Mouse (Mus musculus) spleen, adult 18-20 months (tissue): ENCODE results near the gene Pgap1.

ENCODE experiments used
- DNase-seq, 2 experiments: peaks; one replicate each; pipeline ENCODE4 v3.0.0; 2022; ENCODE audit warnings: mixed read lengths in 2 of 2

Pgap1 gene

DNA sequence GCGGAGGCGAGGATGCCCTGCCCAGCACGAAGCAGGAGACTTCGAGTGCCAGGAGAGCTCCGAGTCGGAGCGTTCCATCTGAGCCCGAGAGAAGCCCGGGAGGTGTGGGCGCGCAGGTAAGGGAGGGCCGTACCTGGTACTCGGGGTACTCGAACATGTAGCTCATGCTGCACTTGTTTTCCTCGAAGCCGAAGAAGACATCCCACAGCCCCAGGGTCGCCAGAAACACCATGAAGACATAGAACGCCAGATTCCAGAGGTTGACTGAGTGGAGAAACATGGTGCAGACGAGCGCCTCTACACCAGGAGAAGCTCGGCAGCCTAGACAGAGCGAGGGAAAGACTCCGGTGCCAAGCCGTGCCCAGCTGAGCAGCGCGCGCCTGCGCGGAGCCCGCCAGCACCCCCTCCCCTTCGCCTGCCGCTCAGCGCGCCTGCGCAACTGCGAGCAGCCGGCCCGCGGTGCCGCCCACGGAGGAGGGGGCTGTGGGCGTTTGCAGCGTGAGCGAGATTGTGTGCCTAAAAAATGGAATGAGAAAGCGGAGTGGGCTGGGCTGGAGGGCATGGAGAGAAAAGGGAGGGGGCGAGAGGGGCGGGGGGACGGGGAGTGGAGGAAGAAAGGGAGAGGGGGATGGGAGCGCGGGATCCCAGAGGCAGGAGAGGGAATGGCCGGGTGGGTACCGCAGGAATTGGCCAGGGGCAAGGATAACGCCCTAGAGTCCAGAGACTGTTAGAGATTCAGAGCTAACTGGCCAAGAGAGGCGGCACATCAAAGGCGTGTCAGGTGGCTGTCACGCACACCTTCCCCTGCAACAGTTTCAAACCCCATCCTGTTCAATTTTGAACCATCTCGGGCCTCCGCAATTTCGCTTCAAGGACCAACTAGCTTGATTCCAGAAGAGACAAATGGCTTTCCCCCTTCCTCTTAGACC lies at the start of gene Pgap1:
Pgap1 (minus strand) TSS at position 384 of the 929 bp plus-strand sequence.
- peak; percentile 83 to 85 for DNase-seq

DNA sequence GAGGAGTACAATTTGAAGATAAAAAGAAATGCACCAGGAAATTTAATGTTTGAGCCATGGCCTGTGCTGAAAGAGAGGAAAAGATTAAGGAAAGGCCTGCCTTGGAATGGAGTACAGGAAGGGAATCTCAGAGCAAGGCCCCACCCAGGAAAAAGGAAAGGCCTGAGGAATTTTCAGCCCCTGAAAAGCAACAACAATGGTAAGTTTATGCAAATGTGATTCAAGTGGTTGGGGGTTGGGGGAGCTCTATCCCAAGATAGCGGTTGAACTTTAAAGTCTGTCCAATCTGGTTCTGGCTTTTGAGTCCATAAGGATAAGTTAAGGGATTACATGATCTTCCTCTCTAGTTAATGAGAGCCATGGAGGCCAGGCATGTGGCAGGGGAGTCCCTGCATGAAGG lies 49.5 kb upstream of the Pgap1 start:
- DNase-seq: no peak

DNA sequence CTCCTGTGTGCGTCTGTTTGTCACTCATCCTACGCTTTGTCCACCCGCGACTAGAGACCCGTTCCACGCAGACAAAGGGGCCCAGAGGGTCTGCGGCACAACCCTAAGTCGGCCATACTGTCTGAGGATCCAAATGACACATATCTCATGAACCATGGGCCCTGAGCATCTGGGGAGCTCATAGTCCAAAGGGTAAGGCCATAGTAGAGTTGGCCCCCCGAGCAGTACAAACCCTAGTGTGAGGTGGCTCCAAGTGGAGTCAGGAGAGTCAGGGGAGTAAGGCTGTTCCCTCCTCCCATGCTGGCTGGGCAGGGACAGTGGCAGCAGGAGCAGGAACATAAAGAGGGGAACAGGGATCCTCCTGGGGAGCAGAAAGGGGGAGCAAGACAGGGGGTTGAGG lies 44.2 kb upstream of the Pgap1 start:
- no peak for DNase-seq

GRCm38 (mm10) chr1:54600275-54600674 lies 42.8 kb upstream of the Pgap1 start:
- DNase-seq: no peak

DNA sequence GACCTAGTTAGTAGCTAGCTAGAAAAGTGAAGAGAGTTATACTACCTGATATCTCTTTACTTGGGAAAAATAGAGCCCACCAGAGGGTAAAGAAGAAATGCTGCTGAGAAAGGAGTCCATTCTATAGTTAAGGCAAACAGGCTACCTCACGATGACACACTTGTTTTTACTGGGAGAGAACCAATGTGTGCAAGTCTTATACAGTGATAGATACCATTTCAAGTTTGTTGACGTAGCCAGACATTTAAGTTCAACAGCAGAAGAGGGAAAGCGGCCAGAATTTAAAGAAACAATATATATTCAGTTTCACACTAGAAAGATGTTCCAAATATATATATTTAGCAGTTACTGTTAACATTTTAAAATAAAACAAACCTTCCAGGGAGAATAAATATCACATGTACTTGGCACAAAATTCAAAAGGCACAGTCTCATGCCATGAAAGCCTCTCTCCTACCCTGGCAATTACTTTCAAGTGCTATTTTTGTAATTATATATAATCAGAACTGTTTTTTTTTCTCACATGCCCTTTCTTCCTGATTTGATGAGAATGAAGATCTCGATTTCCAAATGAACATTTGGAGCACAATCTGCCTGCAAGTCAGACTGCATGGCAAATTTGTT lies 40.2 kb upstream of the Pgap1 start:
- DNase-seq: no peak

- no peak for DNase-seq
These were observed 38.7 kb upstream of the Pgap1 start for GRCm38 (mm10) chr1:54596151-54596550.

GRCm38 (mm10) chr1:54587076-54587475 lies 29.6 kb upstream of the Pgap1 start:
- no peak for DNase-seq

GRCm38 (mm10) chr1:54585971-54586555 lies 28.6 kb upstream of the Pgap1 start:
- DNase-seq: no peak

DNA sequence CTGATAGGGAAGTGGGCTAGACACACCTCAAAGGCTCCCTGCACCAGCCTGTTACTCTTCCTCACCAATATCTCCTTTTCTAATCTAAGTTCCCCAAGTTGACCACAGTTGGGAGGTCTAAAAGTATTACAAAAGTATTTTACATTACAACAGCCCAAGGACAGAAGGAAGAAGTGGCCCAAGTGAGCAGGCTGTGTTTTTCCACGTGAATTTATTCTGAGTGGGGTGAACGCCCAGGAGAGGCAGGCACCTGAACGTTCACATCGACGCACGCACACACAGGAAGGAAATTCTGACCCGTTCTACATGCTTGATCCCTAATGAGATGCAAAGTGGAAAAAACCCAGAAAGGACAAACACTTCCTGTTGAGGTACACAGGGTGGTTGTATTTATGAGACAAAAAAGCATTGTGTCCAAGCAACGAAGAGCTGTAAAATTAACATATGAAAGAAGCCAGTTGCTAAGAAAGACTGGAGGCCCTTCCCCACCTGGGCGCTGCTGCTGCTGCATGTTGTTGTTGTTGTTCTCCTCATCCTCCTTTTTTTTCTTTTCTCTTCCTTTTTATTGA lies 27.9 kb upstream of the Pgap1 start:
- DNase-seq: peak; percentile 48 to 55

GRCm38 (mm10) chr1:54584588-54585277 lies 27.2 kb upstream of the Pgap1 start:
- peak in 1 of 2 experiments; percentile 16 for DNase-seq

DNA sequence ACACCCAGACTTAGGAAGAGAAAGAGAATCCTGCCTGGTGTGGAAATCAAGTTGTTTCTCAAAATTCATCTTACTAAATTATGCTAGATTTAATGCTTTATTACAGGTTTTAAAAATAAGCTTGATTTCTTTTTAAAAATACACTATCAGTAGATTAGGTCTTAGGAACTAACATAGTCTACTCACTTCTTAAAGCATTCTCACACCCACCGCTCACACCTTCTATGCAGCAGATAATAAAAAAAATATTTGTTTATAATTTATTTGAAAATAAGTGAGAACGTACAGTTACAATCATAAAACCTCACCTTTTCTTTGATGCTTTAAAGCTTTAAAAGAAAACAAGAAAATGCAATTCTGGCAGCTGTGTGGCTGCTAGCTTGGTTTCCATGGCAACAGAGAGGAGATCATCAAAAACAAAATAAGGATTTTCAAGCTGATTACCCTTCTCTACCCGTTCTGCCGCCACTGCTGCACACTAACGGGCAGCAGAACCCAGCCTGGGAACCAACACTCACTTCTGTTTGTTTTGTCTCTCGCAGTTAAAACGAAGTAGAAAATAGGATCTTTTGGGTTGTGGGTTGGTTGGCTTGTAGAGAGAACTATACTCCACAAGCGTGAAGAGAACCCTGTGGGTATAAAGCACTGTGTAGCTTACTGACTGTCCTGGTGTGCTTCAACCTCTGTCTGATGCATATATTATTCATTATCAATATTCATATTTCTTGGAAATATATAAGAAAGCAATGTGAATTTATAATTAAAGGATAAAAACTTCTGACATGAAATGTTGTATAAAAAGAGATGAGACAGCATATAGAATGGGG lies 21.1 kb upstream of the Pgap1 start:
- DNase-seq: no peak

- no peak for DNase-seq
These were observed 11.6 kb upstream of the Pgap1 start for GRCm38 (mm10) chr1:54569102-54569501.

DNA sequence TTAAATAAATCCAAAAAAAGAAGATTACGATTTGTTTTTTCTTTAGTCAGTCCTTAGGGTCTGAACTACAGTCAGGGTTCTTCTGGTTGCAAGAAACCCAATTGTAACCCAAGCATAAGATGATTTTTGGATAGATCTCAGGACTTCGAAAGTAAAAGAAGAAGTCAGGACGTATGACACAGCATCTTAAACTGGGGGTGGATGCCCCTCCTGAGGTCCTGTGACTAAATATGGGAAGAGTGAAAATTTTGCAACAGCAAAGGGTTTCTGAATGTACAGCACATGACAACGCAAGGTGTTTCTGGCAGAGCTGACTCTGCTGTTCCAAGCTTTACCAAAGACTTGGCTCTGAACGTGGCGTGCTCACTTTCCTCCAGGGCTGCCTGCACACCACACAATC lies 6.4 kb upstream of the Pgap1 start:
- no peak for DNase-seq

DNA sequence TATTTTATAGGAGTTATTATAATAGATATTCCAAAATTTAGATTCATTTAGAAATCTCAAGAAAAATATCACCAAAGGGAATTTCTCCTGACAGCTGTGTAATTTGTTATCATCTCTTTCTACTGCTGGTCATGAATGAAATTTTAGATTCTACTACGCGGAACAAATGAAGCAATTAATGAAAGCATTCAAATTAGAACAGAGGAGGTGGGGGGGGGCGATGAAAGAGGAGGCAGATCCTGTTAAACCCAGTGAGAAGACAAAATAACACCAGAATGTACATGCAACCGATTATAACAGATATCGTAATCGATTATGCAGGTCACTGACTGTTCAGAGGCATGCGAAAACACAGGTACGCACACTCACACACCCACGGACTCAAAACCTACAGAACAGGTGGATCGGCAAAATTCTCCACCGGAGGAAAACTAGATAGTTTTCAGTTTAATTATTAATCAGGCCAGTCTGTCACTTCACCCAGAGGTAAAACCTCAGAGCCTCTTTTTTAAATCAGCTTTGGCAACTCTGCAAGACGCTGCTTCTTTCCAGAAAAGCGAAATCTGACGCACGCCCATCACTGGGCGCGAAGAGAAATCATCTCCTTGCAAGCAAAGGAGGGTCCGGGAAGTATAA lies 780 bp downstream of the Pgap1 start:
- no peak for DNase-seq

DNA sequence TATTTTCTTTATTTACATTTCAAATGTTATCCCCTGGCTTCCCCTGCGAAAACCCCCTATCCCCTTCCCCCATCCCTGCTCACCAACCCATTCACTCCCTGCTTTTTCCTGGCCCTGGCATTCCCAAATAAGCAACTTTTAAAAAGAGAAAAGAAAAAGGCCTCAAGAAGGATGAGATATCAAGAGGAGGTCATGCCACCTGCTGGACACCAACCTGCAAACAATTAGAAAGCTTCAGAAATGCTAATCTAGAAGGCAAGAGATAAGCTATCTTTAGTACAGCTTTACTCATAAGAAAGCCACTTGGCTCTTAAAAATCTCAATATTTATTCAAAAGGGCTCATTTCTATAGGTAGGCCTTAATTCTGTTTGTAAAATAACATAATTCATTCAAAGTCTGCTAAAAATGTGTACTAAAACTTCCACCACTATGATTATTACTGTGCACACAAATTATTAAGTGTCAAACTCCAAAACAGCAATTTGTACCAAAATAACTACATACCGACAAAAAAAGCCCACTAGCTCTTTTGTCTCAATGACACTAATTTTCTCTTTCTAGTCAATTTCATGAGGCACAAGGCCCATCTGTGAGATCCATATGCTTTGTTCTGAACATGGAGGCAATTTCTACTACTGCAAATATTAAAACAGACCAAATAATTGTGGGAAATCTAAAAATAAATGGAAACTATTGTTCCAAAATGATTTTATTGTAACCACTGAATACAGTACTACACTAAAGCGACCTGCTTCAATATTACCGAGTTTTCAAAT lies 1.9 kb downstream of the Pgap1 start:
- DNase-seq: no peak

DNA sequence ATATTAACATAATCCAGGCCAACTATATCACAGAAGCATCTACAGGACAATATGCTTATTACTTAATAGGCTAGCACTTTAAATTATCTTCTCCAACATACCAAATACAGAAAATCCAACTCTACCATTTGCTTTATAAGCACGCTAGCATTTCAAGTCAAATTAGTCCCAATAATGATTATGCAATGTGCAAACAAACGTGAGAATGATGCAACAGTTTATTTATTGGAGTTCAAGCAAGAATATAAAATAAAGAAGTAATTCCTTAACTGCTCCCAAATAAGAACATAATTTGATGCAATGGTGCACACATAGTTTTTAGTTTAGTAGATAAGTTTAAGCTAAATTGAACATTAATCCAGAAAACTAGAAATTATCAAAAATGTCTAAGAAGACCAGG lies 4.9 kb downstream of the Pgap1 start:
- DNase-seq: no peak

DNA sequence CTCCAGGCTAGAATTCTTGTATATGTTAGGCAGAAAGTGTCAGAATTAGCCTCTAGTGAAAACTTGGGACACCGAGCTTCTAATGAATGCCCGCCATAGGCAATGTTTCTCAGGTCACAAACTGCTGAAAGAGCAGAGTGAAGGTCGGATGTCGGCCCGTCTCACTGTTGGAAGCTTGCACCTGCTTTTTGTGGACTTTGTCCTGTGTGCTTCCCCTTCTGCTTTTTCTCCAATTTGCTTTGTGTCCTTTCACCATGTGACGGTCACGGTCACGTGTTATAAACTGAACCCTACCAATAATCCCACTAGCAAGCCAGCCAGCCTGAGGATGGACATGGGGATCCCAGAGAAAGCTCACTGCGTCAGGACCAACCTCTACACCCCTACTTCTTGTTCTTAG lies 12.3 kb downstream of the Pgap1 start:
- no peak for DNase-seq

GRCm38 (mm10) chr1:54542920-54543319 lies 14.6 kb downstream of the Pgap1 start:
- no peak for DNase-seq

- no peak for DNase-seq
These were observed 26.3 kb downstream of the Pgap1 start for GRCm38 (mm10) chr1:54531170-54531569.

GRCm38 (mm10) chr1:54523717-54524116 lies 33.8 kb downstream of the Pgap1 start:
- no peak for DNase-seq
